Mouse (Mus musculus): ENCODE results near the gene Wbp2.

Gene Wbp2

DNA sequence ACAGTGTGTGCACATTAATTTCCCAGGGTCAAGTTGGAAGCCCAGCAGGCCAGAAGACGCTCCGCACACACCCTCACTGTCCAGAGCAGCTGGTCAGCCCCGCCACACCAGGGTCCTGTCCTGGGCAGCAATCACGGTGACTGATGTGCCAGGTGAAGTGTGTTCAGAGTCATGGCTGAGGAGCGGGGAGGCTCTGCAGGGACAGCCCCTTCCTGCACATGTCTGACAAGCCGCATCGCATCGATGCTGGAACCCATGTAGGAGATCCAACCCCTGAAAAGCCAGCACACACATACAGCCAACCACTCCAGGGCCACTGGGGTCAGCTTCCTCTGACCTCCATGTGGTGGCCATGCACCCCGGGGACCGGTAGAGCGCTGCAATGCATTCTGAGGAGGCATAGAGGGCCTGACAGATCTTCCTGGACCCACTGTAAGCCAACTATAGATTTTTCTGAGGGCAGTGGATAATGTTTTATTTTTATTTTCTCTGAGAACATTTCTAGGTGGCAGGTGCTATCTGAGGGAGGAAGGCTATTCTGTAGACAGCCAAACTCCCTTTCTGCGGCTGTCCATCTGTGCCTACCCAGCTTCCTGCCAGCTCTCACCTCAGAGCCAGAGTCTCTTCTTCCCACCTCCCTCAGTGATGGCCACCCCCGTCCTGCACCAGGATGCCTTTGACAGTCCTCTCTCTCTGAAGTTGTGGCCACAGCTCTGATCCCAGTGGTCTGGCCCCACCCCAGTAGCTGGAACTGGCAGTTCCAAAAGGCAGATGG is 25.0 kb downstream of the Wbp2 start:
- no peak for DNase-seq (ENCODE audit: low spot score)

DNA sequence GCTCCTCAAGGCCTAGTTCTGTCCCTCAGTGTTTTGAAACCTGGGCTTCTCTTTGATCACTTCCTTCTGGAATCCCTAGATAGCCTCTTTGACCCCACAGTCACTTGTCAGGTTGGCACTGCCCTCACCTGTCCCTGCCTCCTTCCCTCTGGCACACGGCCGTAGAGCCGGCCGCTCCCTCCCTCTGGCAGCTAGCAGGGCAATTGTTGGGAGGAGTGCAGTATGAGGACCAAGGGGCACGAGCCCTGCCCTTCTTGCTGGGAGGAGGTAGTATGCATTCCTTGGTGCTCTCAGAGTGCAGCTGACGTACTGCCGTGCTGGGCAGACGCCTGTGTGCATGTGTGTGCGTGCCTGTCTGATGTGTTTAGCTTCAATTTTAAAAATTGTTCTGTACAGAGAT is 26.2 kb downstream of the Wbp2 start:
- no peak for DNase-seq (ENCODE audit: low spot score)

DNA sequence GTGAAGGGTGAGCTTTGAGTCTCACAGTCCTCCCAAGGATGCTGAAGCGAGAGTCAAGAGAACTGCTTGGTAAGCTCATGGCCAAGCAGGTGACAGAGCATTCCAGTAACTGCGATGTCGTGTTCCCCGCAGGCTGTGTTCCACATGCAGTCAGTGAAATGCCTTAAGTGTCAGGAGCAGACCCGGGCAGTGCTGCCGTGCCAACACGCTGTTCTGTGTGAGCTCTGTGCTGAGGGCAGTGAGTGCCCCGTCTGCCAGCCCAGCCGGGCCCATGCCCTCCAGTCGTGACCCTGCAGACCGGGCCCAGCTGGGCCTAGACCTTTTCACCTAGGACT is 27.1 kb downstream of the Wbp2 start:
- no peak for DNase-seq (ENCODE audit: low spot score)

DNA sequence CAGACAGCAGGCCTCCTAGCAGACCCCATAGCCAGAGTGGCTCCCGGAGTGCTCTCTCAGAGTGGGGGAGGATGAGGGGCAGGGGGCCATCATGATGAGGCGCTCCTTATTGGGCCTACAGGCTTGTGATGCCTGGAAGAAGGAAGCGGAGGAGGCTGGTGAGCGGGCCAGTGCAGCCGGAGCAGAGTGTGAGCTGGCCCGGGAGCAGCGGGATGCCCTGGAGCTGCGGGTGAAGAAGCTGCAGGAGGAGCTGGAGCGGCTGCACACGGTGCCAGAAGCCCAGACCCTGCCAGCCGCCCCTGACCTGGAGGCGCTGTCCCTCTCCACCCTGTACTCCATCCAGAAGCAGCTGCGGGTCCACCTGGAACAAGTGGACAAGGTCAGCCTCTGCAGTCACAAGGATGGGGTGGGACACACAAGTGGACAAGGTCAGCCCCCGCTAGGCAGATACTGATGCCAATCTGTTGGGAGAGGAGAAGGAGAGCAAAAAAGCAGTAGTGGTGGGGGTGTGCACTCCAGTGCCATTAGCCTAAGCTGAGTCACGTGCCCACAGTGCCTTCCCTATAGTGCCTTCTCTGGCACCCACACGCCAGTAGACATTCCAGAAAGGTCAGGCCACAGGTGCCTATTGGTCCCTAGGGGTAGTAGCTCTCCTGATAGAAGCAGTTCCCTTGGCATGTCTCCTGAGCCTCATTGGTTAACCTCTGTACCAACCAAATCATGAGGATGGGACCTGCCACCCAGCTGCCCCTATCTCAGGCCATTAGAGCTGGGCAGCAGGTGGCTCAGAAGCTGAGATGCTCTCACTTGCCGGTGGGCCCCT is 27.7 kb downstream of the Wbp2 start:
- DNase-seq (ENCODE audit: low spot score): no peak

DNA sequence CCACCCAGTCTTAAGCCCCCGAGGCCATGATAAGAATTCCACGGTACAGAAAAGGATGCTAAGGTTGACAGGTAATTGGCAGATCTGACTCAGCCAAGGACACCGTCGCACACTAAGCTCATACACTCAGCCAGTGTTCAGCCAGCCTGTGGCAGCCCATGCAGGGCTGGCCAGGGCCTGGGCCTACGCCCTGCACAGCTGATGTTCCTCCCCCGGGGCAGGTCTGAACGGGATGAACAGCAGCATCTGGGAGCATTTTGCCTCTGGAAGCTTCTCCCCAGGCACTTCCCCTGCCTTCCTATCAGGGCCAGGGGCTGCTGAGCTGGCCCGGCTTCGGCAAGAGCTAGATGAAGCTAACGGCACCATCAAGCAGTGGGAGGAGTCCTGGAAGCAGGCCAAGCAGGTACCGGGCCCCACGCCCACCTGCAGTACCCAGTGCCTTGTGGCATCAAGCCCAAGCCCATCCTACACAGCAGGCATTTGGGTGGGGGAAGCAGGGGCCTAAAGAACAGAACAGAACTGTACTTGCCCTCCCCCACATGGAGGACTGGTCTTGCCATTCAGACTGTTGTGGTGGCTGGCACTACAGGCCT is 28.7 kb downstream of the Wbp2 start:
- DNase-seq (ENCODE audit: low spot score): peak; percentile 61

DNA sequence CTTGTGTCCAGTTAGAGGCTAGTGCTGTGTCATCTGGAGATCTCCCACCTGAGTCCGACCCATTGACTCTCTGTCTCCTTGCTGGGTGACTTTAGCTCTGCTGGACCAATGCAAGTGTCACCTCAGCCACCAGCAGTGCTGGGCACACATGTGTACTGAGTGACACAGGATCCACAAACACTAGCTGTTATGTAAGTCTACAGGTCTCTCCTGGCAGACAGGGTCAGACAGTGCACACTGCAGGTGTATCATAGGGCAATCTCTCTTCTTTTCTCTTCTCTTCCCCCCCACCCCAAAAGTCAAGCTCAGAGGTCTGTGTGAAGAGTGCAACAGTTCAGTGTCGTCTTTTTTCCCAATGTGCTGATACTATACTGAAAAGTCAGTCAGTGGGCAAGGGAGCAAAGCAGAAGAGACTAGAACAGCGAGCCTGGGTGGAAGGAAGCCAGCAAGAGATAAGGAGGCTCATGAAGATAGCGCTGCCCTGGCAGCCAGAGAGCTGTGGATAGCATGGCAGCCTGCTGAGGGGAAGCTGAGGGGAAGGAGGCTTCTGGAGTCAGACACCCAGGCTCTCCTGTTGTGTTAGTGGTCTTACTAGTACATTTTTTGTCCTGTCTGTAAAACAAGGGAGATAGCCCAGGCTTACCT is 29.4 kb downstream of the Wbp2 start:
- no peak for DNase-seq (ENCODE audit: low spot score)

DNA sequence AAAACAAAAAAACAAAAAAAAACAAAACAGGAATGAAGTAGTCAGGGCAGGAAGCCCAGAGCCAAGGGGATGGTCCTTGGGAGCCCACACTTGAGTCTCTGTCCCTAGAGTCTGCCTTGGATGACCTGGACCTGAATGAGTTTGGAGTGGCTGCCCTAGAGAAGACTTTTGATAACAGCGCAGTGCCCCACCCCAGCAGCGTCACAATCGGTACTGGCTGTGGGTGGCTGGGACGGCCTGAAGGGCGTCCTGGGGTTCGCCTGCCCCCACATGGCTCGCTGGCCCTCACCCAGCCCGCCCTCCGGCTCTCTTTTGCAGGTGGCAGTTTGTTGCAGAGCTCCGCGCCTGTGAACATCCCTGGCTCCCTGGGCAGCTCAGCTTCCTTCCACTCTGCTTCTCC is 30.9 kb downstream of the Wbp2 start:
- no peak for DNase-seq (ENCODE audit: low spot score)

DNA sequence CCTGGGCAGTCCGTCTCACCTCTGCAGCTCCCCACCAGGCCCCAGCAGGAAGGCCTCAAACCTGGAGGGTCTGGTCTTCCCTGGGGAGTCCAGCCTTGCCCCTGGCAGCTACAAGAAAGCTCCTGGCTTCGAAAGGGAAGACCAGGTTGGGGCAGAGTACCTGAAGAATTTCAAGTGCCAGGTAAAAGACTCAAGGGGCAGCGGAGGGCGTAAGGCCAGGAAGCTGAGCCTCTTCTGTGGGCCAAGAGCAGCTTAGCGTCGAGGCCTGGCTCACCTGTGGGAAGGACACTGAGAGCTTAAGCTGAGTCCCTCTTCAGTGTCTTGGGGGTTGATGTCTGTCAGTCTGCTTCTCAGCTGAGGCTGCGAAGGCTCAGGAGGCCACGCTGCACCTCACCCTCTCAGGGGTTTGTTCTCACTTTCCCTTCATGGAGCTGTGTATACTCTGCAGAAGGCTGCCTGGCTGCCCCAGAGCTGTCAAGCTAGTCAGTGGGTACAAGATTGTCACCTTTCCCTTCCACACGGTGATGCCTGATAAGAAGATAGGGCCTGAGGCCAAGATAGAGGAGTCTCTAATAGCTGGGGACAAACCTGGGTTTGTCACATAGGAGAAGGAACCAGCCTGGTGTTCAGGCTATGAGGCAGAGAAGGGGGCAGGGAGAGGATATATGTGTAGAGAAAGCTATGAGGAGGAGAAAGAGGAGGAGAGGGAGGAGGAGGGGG is 33.1 kb downstream of the Wbp2 start:
- DNase-seq (ENCODE audit: low spot score): no peak

DNA sequence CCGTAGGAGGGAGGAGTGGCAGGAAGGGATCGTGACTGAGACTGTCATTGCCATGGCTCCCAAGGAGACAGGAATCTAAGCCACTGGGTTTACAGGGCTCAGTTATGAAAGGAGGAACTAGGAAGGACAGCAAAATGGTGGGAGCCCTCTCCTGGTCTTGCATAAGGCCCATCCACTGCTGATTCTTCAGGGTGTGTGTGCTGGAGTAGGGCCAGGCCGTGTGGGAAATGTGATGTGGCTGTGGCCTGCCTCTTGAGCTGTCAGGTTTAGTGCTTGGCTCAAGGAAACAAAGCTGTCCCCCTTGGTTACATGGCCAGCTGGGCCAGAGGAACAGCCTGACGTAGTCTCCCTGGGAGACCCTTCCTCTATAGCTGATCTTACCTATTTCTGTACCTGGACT is 36.6 kb downstream of the Wbp2 start:
- DNase-seq (ENCODE audit: low spot score): no peak

DNA sequence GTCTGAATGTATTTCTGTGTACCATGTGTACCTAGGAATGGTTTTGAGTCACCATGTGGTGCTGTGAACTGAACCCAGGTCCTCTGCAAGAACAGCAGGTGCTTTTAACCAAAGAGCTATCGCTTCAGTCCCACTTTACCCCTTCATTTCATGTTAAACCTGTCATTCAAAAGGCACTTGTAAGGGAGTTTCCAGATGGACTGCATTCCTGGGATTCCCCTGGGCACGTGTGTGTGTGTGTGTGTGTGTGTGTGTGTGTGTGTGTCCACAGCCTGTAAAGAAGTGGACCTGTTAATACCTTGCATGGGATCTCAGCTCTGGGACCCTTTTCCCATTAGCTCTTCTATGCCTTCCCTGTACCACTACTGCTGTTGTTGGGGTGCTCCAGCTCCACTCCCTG is 37.2 kb downstream of the Wbp2 start:
- DNase-seq (ENCODE audit: low spot score): no peak

DNA sequence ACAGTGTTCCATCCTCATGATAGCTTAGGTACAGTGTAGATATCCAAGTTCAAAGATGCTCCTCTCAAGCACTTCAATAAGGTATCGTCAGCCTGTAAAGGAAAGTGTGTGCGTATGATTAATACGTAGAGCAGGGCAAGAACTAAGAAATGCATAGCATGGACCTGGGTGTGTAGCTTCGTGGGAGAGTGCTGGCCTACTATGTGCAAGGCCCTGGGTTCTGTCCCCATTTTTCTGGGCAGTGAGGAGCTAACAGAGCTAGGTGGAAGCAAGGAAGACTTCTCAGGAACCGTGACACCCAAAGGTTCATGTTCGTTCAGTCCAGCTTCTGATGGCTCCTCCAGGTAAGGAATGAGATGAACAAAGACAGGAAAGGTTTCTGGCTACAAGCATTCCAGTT is 41.6 kb downstream of the Wbp2 start:
- DNase-seq (ENCODE audit: low spot score): no peak

DNA sequence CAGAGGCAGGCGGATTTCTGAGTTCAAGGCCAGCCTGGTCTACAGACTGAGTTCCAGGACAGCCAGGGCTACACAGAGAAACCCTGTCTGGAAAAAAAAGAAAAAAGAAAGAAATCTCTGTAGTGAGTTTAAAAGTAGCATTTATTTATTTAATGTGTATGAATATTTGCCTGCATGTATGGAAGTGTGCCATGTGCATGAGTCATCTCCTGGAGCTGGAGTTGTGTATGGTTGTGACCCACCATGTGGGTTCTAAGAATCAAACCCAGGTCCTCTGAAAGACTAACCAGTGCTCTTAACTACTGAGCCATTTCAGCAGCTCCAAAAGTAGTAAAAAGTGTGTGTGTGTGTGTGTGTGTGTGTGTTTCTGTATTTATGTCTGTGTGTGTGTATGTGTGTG is 43.5 kb downstream of the Wbp2 start:
- no peak for DNase-seq (ENCODE audit: low spot score)

DNA sequence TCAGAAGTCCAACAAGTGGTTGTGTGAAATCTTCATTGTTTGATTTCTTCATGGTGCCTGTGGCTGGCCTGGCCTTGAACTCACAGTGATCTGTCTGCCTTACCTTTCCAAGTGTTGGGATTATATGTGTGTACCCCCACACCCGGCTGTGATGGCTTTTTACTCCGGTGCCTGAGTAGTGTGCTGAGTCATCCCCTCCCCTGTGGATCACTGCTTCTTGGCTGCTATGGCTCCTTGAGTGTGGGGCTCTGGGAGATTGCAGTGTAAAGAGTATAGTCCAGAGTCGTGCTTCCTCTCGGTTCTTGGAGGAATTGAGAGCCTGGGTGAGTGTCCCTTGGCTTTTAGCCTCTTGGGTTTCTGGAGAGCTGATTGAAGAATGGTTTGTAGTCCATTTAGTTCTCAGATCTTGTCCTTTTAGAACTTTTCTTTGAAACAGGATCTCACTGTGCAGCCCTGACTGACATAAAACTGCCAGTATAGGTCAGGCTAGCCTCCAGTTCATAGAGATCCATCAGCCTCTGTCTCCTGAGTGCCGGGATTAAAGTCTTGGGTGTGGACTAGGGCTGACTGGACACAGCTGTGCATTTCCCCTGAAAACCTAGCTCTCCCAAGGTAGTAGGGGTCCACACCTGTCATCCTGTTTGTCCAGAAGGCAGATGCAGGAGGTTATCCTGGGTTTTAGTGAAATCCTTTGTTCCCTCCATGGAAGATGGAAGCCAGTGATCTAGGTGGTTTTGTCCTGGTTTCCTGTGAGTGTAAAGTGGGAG is 44.2 kb downstream of the Wbp2 start:
- DNase-seq (ENCODE audit: low spot score): no peak

DNA sequence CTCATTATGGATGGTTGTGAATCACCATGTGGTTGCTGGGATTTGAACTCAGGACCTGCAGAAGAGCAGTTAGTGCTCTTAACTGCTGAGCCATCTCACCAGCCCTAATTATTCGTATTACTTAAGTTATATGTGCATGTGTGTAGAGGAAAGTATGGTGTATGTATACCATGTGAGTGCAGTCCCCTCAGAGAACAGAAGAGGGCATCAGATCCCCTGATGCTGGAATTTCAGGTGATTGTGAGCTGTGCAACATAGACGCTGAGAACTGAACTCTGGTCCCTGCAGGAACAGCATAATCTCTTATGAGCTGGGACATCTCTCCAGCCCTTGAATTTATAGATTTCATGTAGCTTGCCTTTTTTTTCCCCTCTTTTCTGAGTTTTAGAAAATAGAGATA is 45.0 kb downstream of the Wbp2 start:
- no peak for DNase-seq (ENCODE audit: low spot score)

DNA sequence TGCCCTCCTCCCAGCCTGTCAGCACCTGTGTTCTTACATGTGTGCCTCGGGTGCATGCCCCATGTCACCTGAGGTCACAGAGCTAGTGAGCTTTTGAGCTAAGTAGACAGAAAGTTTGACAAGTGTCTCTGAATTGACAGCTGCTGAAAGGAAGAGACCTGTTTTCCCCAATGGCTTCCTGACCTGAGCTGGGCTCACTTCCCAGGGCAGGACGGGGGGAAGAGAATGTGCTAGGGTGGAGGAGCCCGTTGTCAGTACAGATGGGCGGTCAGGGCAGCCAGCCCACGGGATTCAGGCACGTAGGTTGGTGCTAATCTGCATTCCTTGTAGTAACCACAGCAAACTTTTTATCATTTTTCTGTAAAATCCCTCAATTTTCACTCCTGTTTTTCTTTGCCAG is 46.2 kb downstream of the Wbp2 start:
- no peak for DNase-seq (ENCODE audit: low spot score)

DNA sequence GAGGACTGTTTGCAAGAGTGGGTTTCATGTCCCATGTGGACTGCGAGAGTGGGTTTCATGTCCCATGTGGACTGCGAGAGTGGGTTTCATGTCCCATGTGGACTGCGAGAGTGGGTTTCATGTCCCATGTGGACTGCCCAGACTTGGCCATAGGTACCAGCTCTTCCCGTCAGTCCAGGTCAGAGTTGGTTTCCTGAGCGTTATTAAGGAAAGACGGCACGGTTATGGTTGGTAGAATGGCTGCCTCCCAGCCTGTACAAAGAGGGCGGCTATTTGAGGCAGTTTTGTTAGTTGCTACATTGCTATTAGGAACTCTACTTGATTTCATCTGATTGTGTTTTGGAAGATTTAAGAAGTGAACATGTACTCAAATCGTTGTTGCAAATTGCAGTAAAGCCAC is 49.0 kb downstream of the Wbp2 start:
- DNase-seq (ENCODE audit: low spot score): no peak

DNA sequence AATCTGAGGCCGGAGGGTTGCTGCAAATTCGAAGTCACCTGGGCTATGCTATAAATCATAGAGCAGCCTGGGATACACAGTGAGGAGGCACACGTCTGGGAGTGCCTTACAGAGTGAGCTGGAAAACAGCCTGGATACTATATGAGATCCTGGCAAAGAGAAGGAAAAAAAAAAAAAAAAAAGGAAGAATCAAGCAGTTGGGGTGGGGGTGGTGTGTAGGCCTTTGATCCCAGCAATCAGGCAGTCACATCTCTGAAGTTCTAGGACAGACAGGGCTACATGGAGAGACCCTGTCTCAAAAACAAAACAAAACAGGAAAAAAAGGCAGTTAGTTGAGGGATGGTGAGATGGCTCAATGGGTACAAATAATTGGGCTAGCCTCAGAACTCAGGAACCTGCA is 50.1 kb downstream of the Wbp2 start:
- DNase-seq (ENCODE audit: low spot score): no peak

DNA sequence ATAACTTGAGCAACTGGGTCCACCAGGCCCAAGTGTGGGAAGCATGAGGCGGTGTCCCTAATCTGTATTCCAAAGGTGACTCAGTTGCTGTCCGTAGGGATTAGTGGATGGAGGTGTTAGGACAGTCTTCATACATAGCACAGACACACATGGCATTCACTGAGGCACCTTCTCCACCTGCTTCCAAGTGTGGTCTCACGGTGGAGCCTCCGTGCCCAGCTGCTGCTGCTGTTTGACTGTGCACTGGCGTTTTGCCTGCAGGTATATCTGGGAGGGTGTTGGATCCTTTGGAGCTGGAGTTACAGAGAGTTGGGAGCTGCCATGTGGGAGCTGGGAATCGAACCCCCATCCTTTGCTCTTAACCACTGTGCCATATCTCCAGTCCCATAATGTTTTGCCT is 52.2 kb downstream of the Wbp2 start:
- DNase-seq (ENCODE audit: low spot score): no peak

DNA sequence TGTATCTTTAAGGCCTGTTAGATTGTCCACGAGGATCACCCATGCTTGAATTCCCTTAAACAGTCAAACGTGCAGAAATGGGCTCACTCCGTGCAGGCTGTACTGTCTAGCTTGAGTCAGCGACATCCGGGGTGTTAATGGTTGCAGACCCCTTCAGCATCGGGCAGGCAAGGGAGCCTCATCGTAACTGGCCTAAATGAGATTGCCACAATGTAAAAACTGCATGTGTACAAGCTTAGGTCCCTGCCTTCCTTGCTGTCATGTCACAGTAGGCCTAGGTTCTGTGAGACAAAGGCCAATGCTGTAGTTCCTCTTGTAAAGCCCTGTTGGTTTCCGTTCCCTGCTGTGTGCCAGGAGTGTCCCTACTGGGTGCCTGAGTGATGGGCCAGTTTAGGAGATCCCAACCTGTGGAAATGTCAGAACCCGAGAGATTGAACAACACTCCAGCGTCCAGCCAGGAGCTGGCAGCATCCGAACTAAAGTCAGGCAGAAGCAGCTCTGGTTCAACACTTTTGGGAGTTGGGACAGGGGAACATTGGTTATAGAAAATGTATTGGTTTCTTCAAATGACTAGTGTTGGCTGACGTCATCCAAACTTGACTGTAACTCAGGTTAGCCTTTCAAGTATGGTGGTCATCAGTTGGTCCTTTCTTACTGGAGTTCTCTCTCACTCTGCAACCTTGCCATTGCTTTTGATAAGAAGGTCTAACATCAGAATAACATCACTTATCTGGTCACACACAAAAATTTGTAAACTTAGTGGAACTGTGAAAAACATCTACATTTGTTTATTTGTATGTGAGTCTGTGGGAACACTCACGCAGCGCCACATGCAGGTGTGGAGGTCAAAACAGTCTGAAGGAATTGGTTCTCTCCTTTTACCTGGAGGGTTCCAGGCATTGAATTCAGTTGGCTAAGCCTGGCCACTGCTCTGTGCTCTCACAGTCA is 55.6 kb downstream of the Wbp2 start:
- no peak for DNase-seq (ENCODE audit: low spot score)

Data from MN1 (cell line).